Mouse (Mus musculus) kidney, postnatal 0 days (tissue): ENCODE data around the gene Rdh13. TPM values are rescaled to one million over a fixed set of nuclear protein-coding genes. Genes with fewer than 3 reads are reported as not detected.
"Not testable (repeated sequence)": the region's sequence is repeated elsewhere in the genome, so short reads cannot be mapped to it uniquely, and the experiment has no call there.

Source experiments
- ATAC-seq: fragments of 200-750 bp; cut with Nextera tagmentation; replicated peaks from 2 replicates; pipeline ENCODE4 v1.8.0; 2017; ENCODE audit warnings: low read depth, moderate number of reproducible peaks, moderate TSS enrichment, moderate library complexity; ENCODE audit not compliant: low FRiP score
- DNase-seq: peaks from one replicate; pipeline ENCODE4 v3.0.0-alpha.2; 2016; ENCODE audit warnings: low spot score
- H3K27ac ChIP-seq: fragments of 300-500 bp; sonication (generic); 2 replicates; pipeline ENCODE4 v1.5.1; 2014; ENCODE audit warnings: mild to moderate bottlenecking
- H3K27me3 ChIP-seq: fragments of 300-500 bp; sonication (generic); 2 replicates; pipeline ENCODE4 v1.6.1; 2014; ENCODE audit warnings: low read length, mixed read lengths; ENCODE audit not compliant: insufficient read depth
- H3K36me3 ChIP-seq: fragments of 300-500 bp; sonication (generic); 2 replicates; pipeline ENCODE4 v1.6.1; 2014; ENCODE audit warnings: low read length, mixed read lengths; ENCODE audit not compliant: insufficient read depth
- H3K4me1 ChIP-seq: fragments of 300-500 bp; sonication (generic); replicated peaks from 2 replicates; pipeline ENCODE4 v1.6.1; 2014; ENCODE audit warnings: antibody characterized with exemption, low read length, mixed read lengths; ENCODE audit not compliant: insufficient read depth
- H3K4me2 ChIP-seq: fragments of 300-500 bp; sonication (generic); 2 replicates; pipeline ENCODE4 v1.6.1; 2014; ENCODE audit warnings: mild to moderate bottlenecking, low read length, moderate library complexity, mixed read lengths
- H3K4me3 ChIP-seq: fragments of 300-500 bp; sonication (generic); replicated peaks from 2 replicates; pipeline ENCODE4 v1.5.1; 2014; ENCODE audit warnings: low read depth, low read length
- H3K9ac ChIP-seq: fragments of 300-500 bp; sonication (generic); 2 replicates; pipeline ENCODE4 v1.6.1; 2014; ENCODE audit warnings: low read depth, low read length
- H3K9me3 ChIP-seq: fragments of 300-500 bp; sonication (generic); replicated peaks from 2 replicates; pipeline ENCODE4 v1.6.1; 2016; ENCODE audit warnings: low read length, inconsistent platforms, mixed read lengths
- CTCF ChIP-seq: IDR thresholded peaks from 2 replicates; pipeline ENCODE4 v1.5.1; 2016; ENCODE audit warnings: antibody characterized with exemption, low read depth, mild to moderate bottlenecking, moderate library complexity
- WGBS: fragments of 180-500 bp; shearing (Covaris S2); extraction: QIAGEN DNeasy Blood & Tissue Kit; methylation state at CpG from one replicate; pipeline ENCODE4 v1.1.7; 2014; 5-methylcytosine and 5-hydroxymethylcytosine counted together
- microRNA-seq: library from miRNA; unstranded; fragments of <30 nt; microRNA quantifications from one replicate; pipeline ENCODE4, GENCODE M21; 2016
- polyA plus RNA-seq: library from polyadenylated mRNA; unstranded; fragments of >200 nt; fragmentation: Nextera tagmentation; extraction: Ambion mirVana; gene quantifications from 2 replicates; pipeline ENCODE4 v1.2.1, GENCODE M21; 2015

Rdh13 gene
- polyA plus RNA-seq, 1 experiment from 2014 or later = 24.3 TPM

DNA sequence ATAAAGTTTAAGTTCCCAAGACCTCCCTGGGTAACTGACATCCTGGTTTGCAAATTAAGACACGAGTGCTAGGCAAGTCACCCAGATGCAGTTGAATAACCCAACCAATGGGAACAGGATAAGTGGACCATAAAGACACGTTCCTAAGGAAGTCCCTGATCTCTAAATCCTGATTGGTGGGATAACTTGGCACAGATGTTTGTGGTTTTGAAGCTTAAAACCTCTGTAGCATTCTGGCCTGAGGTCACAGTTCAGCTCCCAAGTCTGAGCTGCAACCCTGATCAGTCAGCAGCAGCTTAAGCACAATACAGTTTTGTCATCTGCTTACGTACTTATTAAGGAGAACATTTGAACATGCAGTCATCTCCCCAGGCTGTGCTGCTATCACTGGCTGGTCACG, 25.2 kb downstream of the Rdh13 start:
- Histone ChIP-seq H3K4me2 (no peak overlapping the region), H3K27ac (no peak overlapping the region), H3K36me3 (peaks cover 5% of the 10 kb centered on the region; the same call in 1 of the 2 replicates), H3K4me1 (no peaks in the 10 kb centered on the region), H3K9me3 (no peaks in the 10 kb centered on the region), H3K9ac (no peak overlapping the region), H3K4me3 (no peak overlapping the region), H3K27me3 (no peaks in the 10 kb centered on the region)
- WGBS = 60% methylated on average over 4 of the region's 4 CpGs
- DNase-seq (no peak), ATAC-seq (no peak)
- TF ChIP-seq CTCF = no peak

DNA sequence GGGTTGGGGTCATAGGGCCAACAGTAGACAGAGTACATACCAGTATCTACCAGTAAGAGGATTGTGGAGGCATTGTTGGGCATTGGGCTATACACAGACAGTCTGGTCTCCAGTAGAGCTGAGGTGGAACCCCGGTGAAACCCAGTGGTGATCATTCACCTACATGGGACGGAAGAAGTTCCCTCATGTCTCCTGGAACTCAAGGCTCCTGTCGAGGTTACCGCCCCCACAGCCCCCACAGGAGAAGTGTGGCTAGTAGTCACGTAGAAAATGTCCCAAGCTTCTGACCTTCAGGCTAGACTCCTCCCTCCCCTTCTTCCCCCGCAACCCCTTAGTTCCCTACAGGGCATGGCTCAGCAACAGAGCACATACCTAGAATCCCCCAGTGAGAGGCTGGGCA, 25.8 kb downstream of the Rdh13 start:
- Histone ChIP-seq H3K4me3 (no peak overlapping the region), H3K27me3 (no peaks in the 10 kb centered on the region), H3K36me3 (0 out of 2 replicates have a peak, but pooled peaks cover 4% of the 10 kb centered on the region), H3K27ac (no peak overlapping the region), H3K4me2 (no peak overlapping the region), H3K9ac (no peak overlapping the region), H3K9me3 (no peaks in the 10 kb centered on the region), H3K4me1 (no peaks in the 10 kb centered on the region)
- no peak for DNase-seq
- ATAC-seq = no peak
- WGBS = 83% methylated on average over 6 of the region's 6 CpGs
- TF ChIP-seq CTCF = no peak

DNA sequence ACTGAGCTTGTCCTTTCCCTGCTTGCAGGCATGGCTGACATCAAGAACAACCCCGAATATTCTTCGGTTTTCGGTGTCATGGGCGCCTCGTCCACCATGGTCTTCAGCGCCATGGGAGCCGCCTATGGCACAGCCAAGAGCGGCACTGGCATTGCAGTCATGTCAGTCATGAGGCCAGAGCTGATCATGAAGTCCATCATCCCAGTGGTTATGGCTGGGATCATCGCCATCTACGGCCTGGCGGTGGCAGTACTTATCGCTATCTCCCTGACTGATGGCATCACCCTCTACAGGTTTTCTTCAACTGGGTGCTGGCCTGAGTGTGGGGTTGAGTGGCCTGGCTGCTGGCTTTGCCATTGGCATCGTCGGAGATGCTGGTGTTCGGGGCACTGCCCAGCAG, 33.0 kb downstream of the Rdh13 start:
- not testable (repeated sequence) for H3K4me2 ChIP-seq
- 93% methylated on average over 15 of the region's 15 CpGs for WGBS

DNA sequence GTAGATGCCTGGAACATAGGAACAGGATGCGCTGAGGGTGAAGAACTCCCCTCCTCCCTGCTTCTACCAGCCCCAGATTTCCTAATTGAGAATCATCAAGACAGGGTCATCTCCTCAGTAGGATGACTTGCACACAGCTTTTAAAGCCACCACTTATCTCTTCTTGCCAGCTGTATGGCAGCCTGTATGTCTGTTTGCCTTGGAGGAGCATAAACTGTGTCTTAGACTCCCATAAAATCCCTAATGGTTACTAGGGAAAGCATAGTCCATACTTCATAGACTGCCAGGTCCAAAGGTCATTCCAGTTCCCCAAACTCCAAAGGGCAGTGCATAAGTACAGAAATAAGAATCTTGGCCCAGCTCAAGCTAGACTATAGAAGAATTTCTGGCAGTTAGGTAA, 47.7 kb downstream of the Rdh13 start, which contains the start of gene Gp6:
Gene Gp6 (minus strand): TSS at position 15 of the 400 bp plus-strand sequence.
- Histone ChIP-seq H3K9ac (no peak within 1 kb of the TSS), H3K9me3 (no peaks in the 10 kb centered on the region), H3K4me3 (no peak within 1 kb of the TSS), H3K4me2 (no peak within 1 kb of the TSS), H3K4me1 (no peaks in the 10 kb centered on the region), H3K27ac (no peak within 1 kb of the TSS), H3K27me3 (no peaks in the 10 kb centered on the region), H3K36me3 (no peaks in the 10 kb centered on the region)
- ATAC-seq = no peak
- no peak for DNase-seq
- no peak for TF ChIP-seq CTCF
- 90% methylated on average over 1 of the region's 1 CpGs for WGBS

More for the DNA sequence above, 33.0 kb downstream of the Rdh13 start:
- H3K27ac ChIP-seq, H3K9ac ChIP-seq, H3K4me3 ChIP-seq, H3K9me3 ChIP-seq, DNase-seq, H3K27me3 ChIP-seq, ATAC-seq, H3K4me1 ChIP-seq, H3K36me3 ChIP-seq: not testable (repeated sequence)

Small RNA genes lying within 50 kb of the gene (microRNA-seq; reads per million reads assigned to microRNA genes)
- gene Gm24605 (not detected), gene Gm24752 (not detected), gene Gm25349 (not detected)

Other genes starting within 250 kb of the Rdh13 start
- 0.17 and 0.33 TPM in 2 replicates for gene Lilra5, start 207.9 kb downstream of the Rdh13 start, polyA plus RNA-seq
- gene Ncr1, start 107.9 kb downstream of the Rdh13 start, polyA plus RNA-seq = 0.11 TPM in 1 of 2 replicates, not detected in the other
- gene Gp6, start 47.9 kb downstream of the Rdh13 start, polyA plus RNA-seq = 0.03 TPM in 1 of 2 replicates, not detected in the other
- 5.8 and 12.8 TPM in 2 replicates for gene Eps8l1, start 15.0 kb upstream of the Rdh13 start, polyA plus RNA-seq
- 31.3 and 33.8 TPM in 2 replicates for gene Ppp1r12c, start 56.0 kb upstream of the Rdh13 start, polyA plus RNA-seq
- gene Tnnt1, start 70.7 kb upstream of the Rdh13 start, polyA plus RNA-seq = 10.8 and 15.2 TPM in 2 replicates
- 5.6 and 6.3 TPM in 2 replicates for gene Tnni3, start 78.6 kb upstream of the Rdh13 start, polyA plus RNA-seq
- gene Dnaaf3, start 86.8 kb upstream of the Rdh13 start, polyA plus RNA-seq = 2.0 and 2.5 TPM in 2 replicates
- 6.4 and 6.6 TPM in 2 replicates for gene Syt5, start 101.9 kb upstream of the Rdh13 start, polyA plus RNA-seq
- 0.13 and 0.31 TPM in 2 replicates for gene Ptprh, start 158.4 kb upstream of the Rdh13 start, polyA plus RNA-seq
- 0.56 and 0.80 TPM in 2 replicates for gene Tmem86b, start 185.8 kb upstream of the Rdh13 start, polyA plus RNA-seq
- 4.8 and 5.1 TPM in 2 replicates for gene Ppp6r1, start 213.4 kb upstream of the Rdh13 start, polyA plus RNA-seq
- gene Hspbp1, start 239.4 kb upstream of the Rdh13 start, polyA plus RNA-seq = 99.7 and 99.9 TPM in 2 replicates
- gene Brsk1, start 245.0 kb upstream of the Rdh13 start, polyA plus RNA-seq = 0.71 and 0.78 TPM in 2 replicates